In genomic region chr5:90065884-90066615, GRCm38 (mm10) we compare ENCODE assay signal across 13 mouse cellular contexts.
A peak's percentile ranks its signal among the peaks of the same experiment; 100 is the strongest.
DNase-seq lines count a peak whose midpoint lies in the region; ATAC-seq and TF ChIP-seq lines count a peak whose summit lies in the region.
"Had no signal": no experiment of that assay in that cellular context is flagged by ENCODE, and none has a peak within 500 bp of the region (broad histone marks: within the 10 kb centered on the region; RNA-seq: fewer than 3 reads in every experiment).

No protein-coding gene starts in this region.

- TF ChIP-seq CTCF in lung, postnatal 0 days (IDR thresholded peaks at IDR 0.05) = no peak

- no peak for TF ChIP-seq POLR2A in limb, embryonic 14.5 days (IDR thresholded peaks at IDR 0.05; ENCODE audit: borderline replicate concordance, extremely low read depth, insufficient read depth, insufficient read length)

- H3K4me2 ChIP-seq in lung, postnatal 0 days (replicated peaks; ENCODE audit: low read depth, low read length) = no peak overlapping the region
- H3K4me2 ChIP-seq in embryonic facial prominence, embryonic 15.5 days (replicated peaks) = no peak overlapping the region
- no peak overlapping the region for H3K4me2 ChIP-seq in limb, embryonic 14.5 days (replicated peaks; ENCODE audit: low read depth, low read length, severe bottlenecking)

- no peaks in the 10 kb centered on the region for H3K4me1 ChIP-seq in heart, embryonic 10.5 days
- H3K4me1 ChIP-seq in lung, postnatal 0 days (ENCODE audit: insufficient read depth, low read depth, low read length) = no peaks in the 10 kb centered on the region
- 0 out of 2 replicates have a peak, but pooled peaks cover 4% of the 10 kb centered on the region for H3K4me1 ChIP-seq in embryonic facial prominence, embryonic 15.5 days
- H3K4me1 ChIP-seq in limb, embryonic 14.5 days (ENCODE audit: control insufficient read depth, insufficient read depth, low read length) = 0 out of 2 replicates have a peak, but pooled peaks cover 2% of the 10 kb centered on the region

- 74% methylated on average over 6 of the region's 6 CpGs for WGBS in heart, embryonic 10.5 days
- 35% methylated on average over 6 of the region's 6 CpGs for WGBS in lung, postnatal 0 days
- 48% methylated on average over 6 of the region's 6 CpGs for WGBS in embryonic facial prominence, embryonic 15.5 days
- 31% methylated on average over 6 of the region's 6 CpGs for WGBS in limb, embryonic 14.5 days

- peak; percentile 87 for DNase-seq in heart, adult 11 months
- no peak for DNase-seq in heart, embryonic 10.5 days (ENCODE audit: low spot score)
- peak; percentile 10 for DNase-seq in lung, postnatal 36 days
- DNase-seq in lung, postnatal 0 days (ENCODE audit: low spot score) = no peak
- peak; percentile 62 for DNase-seq in limb, embryonic 14.5 days (ENCODE audit: low spot score)
- no peak for DNase-seq in retina, embryonic 14.5 days (ENCODE audit: low spot score)
- DNase-seq in adrenal gland, adult 18-20 months (ENCODE audit: low spot score in 2 of 2) = no peak
- DNase-seq: adrenal gland, postnatal 14 days; cerebellum, adult 2 months; kidney, adult 8-10 months; thymus, postnatal 25 days had no signal

- H3K9me3 ChIP-seq in heart, embryonic 10.5 days = no peaks in the 10 kb centered on the region
- H3K9me3 ChIP-seq in lung, postnatal 0 days (ENCODE audit: low read length) = no peaks in the 10 kb centered on the region
- H3K9me3 ChIP-seq in embryonic facial prominence, embryonic 15.5 days (replicated peaks) = no peaks in the 10 kb centered on the region
- no peaks in the 10 kb centered on the region for H3K9me3 ChIP-seq in limb, embryonic 14.5 days (ENCODE audit: control insufficient read depth, low read length)

- no peaks in the 10 kb centered on the region for H3K36me3 ChIP-seq in heart, embryonic 10.5 days
- H3K36me3 ChIP-seq in lung, postnatal 0 days (ENCODE audit: insufficient read depth, low read length) = no peaks in the 10 kb centered on the region
- no peaks in the 10 kb centered on the region for H3K36me3 ChIP-seq in embryonic facial prominence, embryonic 15.5 days
- no peaks in the 10 kb centered on the region for H3K36me3 ChIP-seq in limb, embryonic 14.5 days (ENCODE audit: control insufficient read depth, insufficient read depth, low read length)

- no peak for ATAC-seq in lung, postnatal 0 days
- ATAC-seq in embryonic facial prominence, embryonic 15.5 days (ENCODE audit: insufficient number of reproducible peaks, low FRiP score, low TSS enrichment, low read depth) = 0 out of 2 replicates have a peak, but pooled peaks have one; percentile 24
- ATAC-seq in limb, embryonic 14.5 days (ENCODE audit: low FRiP score, low read depth) = peak; percentile 53
- ATAC-seq: CD4-positive, CD25-positive, alpha-beta regulatory T cell, adult 4 months had no signal

- H3K4me3 ChIP-seq in heart, embryonic 10.5 days = no peak overlapping the region
- no peak overlapping the region for H3K4me3 ChIP-seq in lung, postnatal 0 days (ENCODE audit: low read depth, low read length)
- no peak overlapping the region for H3K4me3 ChIP-seq in embryonic facial prominence, embryonic 15.5 days (replicated peaks)
- H3K4me3 ChIP-seq in limb, embryonic 14.5 days (replicated peaks; ENCODE audit: low read length) = no peak overlapping the region

- H3K27me3 ChIP-seq in heart, embryonic 10.5 days (ENCODE audit: insufficient read depth, poor library complexity, severe bottlenecking) = no peaks in the 10 kb centered on the region
- no peaks in the 10 kb centered on the region for H3K27me3 ChIP-seq in lung, postnatal 0 days (replicated peaks; ENCODE audit: insufficient read depth, low read length)
- no peaks in the 10 kb centered on the region for H3K27me3 ChIP-seq in embryonic facial prominence, embryonic 15.5 days
- H3K27me3 ChIP-seq in limb, embryonic 14.5 days (ENCODE audit: control insufficient read depth, insufficient read depth, low read length) = no peaks in the 10 kb centered on the region

- H3K9ac ChIP-seq in lung, postnatal 0 days (replicated peaks; ENCODE audit: low read depth) = no peak overlapping the region
- no peak overlapping the region for H3K9ac ChIP-seq in embryonic facial prominence, embryonic 15.5 days
- H3K9ac ChIP-seq in limb, embryonic 14.5 days (ENCODE audit: low read depth, low read length, severe bottlenecking) = no peak overlapping the region

- TF ChIP-seq EP300 in lung, postnatal 0 days (IDR thresholded peaks at IDR 0.05) = no peak

- no peak overlapping the region for H3K27ac ChIP-seq in heart, embryonic 10.5 days
- no peak overlapping the region for H3K27ac ChIP-seq in lung, postnatal 0 days (ENCODE audit: low read length)
- no peak overlapping the region for H3K27ac ChIP-seq in embryonic facial prominence, embryonic 15.5 days (replicated peaks)
- no peak overlapping the region for H3K27ac ChIP-seq in limb, embryonic 14.5 days (replicated peaks; ENCODE audit: low read depth, low read length)

Comparison
In these comparisons a context has a peak if more than half of its experiments do, and no peak if none do; other contexts are left out.
1. DNase-seq: peak in heart, adult 11 months (single experiment), lung, postnatal 36 days (single experiment) and limb, embryonic 14.5 days (single experiment); none in heart, embryonic 10.5 days (single experiment), lung, postnatal 0 days (single experiment), retina, embryonic 14.5 days (single experiment) and adrenal gland, adult 18-20 months (0 of 2).